Mouse (Mus musculus) liver, embryonic 11.5 days (tissue): ENCODE data around the gene Gm15140. TPM values are rescaled to one million over a fixed set of nuclear protein-coding genes. Genes with fewer than 3 reads are reported as not detected.
"Not testable (repeated sequence)": the region's sequence is repeated elsewhere in the genome, so short reads cannot be mapped to it uniquely, and the experiment has no call there.

Source experiments
- ATAC-seq: fragments of 200-750 bp; cut with Nextera tagmentation; replicated peaks from 2 replicates; pipeline ENCODE4 v1.8.0; 2017; ENCODE audit warnings: moderate number of reproducible peaks, mild to moderate bottlenecking, moderate TSS enrichment, moderate library complexity; ENCODE audit not compliant: low FRiP score
- DNase-seq: peaks from one replicate; pipeline ENCODE4 v3.0.0-alpha.2; 2017; ENCODE audit warnings: low spot score
- H3K27ac ChIP-seq: fragments of 300-500 bp; sonication (generic); 2 replicates; pipeline ENCODE4 v1.5.1; 2014; ENCODE audit warnings: mild to moderate bottlenecking, low read depth, low read length, control low read depth
- H3K27me3 ChIP-seq: fragments of 300-500 bp; sonication (generic); replicated peaks from 2 replicates; pipeline ENCODE4 v1.6.1; 2014; ENCODE audit warnings: low read length, mixed read lengths; ENCODE audit not compliant: control insufficient read depth, insufficient read depth
- H3K36me3 ChIP-seq: fragments of 300-500 bp; sonication (generic); 2 replicates; pipeline ENCODE4 v1.6.1; 2014; ENCODE audit warnings: mild to moderate bottlenecking, low read length, moderate library complexity, mixed read lengths; ENCODE audit not compliant: control insufficient read depth, insufficient read depth
- H3K4me1 ChIP-seq: fragments of 300-500 bp; sonication (generic); replicated peaks from 2 replicates; pipeline ENCODE4 v1.6.1; 2014; ENCODE audit warnings: low read length, mixed read lengths; ENCODE audit not compliant: control insufficient read depth, insufficient read depth
- H3K4me2 ChIP-seq: fragments of 300-500 bp; sonication (generic); 2 replicates; pipeline ENCODE4 v1.6.1; 2014; ENCODE audit warnings: mild to moderate bottlenecking, control low read depth, moderate library complexity
- H3K4me3 ChIP-seq: fragments of 300-500 bp; sonication (generic); 2 replicates; pipeline ENCODE4 v1.5.1; 2014; ENCODE audit warnings: low read depth, low read length, control low read depth
- H3K9ac ChIP-seq: fragments of 300-500 bp; sonication (generic); 2 replicates; pipeline ENCODE4 v1.6.1; 2014; ENCODE audit warnings: low read depth, low read length, control low read depth
- H3K9me3 ChIP-seq: fragments of 300-500 bp; sonication (generic); 2 replicates; pipeline ENCODE4 v1.6.1; 2016; ENCODE audit warnings: low read length, inconsistent platforms, mixed read lengths; ENCODE audit not compliant: control insufficient read depth
- WGBS: fragments of 180-500 bp; shearing (Covaris S2); extraction: QIAGEN DNeasy Blood & Tissue Kit; methylation state at CpG from one replicate; pipeline ENCODE4 v1.1.7; 2014; 5-methylcytosine and 5-hydroxymethylcytosine counted together
- polyA plus RNA-seq: library from polyadenylated mRNA; unstranded; fragments of >200 nt; fragmentation: Nextera tagmentation; extraction: Ambion mirVana; gene quantifications from 2 replicates; pipeline ENCODE4 v1.2.1, GENCODE M21; 2014

Gene Gm15140
- polyA plus RNA-seq: not detected in 2 replicates

GRCm38 (mm10) chrX:154120585-154120984, at the start of gene Gm15140:
TSS of gene Gm15140 (minus strand) at chrX:154120685.
- not testable (repeated sequence) for H3K4me3 ChIP-seq, H3K36me3 ChIP-seq, H3K4me1 ChIP-seq, H3K27me3 ChIP-seq, H3K9ac ChIP-seq, H3K9me3 ChIP-seq, ATAC-seq, DNase-seq, H3K27ac ChIP-seq, H3K4me2 ChIP-seq
- 72% methylated on average over 1 of the region's 1 CpGs for WGBS

Other genes starting within 250 kb of the Gm15140 start
- gene Samt1, start 108.0 kb downstream of the Gm15140 start, polyA plus RNA-seq: not detected in 2 replicates
- not detected in 2 replicates for gene 4921511M17Rik, start 86.9 kb downstream of the Gm15140 start, polyA plus RNA-seq
- gene Gm10057, start 65.6 kb downstream of the Gm15140 start, polyA plus RNA-seq: not detected in 2 replicates
- gene 4930524N10Rik, start 222.7 kb upstream of the Gm15140 start, polyA plus RNA-seq: not detected in 2 replicates